Mouse (Mus musculus): ENCODE measurements around the gene Exoc2.

The Exoc2 gene

GRCm38 (mm10) chr13:30894015-30894634, 79.8 kb downstream of the Exoc2 start:
- no peak for DNase-seq (ENCODE audit: low read depth in 2 of 2, low spot score in 2 of 2)

DNA sequence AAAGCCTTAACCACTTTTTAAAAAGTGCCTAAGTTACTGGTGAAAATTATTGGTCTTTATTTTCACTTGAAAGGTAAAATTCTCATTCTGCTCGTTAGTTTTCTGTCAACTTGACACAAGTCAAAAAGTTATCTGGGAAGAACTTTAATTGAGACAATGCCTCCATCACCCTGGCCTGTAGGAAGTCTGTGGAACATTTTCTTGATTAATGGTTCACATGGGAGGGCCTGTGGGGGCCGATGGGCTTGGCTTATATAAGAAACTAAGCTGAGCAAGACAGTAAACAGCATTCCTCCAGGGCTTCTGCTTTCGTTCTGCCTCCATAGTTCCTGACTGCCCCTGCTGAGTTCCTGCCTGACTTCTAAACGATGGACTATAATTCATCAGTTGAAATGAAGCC, 81.6 kb downstream of the Exoc2 start:
- DNase-seq (ENCODE audit: low read depth in 2 of 2, low spot score in 2 of 2), result no peak

GRCm38 (mm10) chr13:30891223-30891622, 82.7 kb downstream of the Exoc2 start:
- no peak for DNase-seq (ENCODE audit: low read depth in 2 of 2, low spot score in 2 of 2)

DNA sequence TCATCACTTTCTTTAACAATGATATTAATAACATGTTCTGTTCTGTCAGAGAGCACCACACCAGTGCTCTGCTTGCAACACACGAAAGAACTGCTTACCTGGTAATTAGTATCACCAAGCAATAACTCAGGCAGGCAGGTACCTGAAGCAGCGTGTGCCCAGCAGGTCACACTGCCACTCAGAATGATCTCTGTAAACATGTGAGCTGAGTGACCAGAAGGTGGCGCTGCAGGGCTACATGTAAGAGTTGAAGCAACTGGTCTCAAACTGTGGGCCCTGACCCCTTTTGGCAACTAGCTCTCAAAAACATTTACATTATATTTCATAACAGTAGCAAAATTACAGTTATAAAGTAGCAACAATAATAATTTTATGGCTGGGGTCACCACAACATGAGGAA, 85.4 kb downstream of the Exoc2 start:
- DNase-seq (ENCODE audit: low read depth in 2 of 2, low spot score in 2 of 2), result peak; percentile 60 to 72

- DNase-seq (ENCODE audit: low read depth in 2 of 2, low spot score in 2 of 2), result no peak
These were observed 93.6 kb downstream of the Exoc2 start for GRCm38 (mm10) chr13:30880310-30880709.

GRCm38 (mm10) chr13:30879871-30880270, 94.0 kb downstream of the Exoc2 start:
- DNase-seq (ENCODE audit: low read depth in 2 of 2, low spot score in 2 of 2), result no peak

DNA sequence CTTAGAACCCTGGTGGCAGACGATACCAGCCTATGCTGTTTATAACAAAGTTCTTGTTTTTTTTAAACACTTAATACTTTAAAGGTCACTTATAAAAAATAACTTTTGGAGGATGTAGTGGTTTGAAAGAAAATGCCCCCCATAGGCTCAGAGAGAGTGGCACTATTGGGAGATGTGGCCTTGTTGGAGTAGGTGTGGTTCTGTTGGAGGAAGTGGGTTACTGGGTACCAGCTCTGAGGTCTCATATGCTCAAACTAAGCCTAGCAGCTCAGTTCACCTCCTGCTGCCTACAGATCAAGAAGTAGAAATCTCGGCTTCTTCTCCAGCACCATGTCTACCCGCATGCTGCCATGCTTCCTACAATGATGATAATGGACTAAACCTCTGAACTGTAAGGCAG, 98.1 kb downstream of the Exoc2 start:
- no peak for DNase-seq (ENCODE audit: low read depth in 2 of 2, low spot score in 2 of 2)

DNA sequence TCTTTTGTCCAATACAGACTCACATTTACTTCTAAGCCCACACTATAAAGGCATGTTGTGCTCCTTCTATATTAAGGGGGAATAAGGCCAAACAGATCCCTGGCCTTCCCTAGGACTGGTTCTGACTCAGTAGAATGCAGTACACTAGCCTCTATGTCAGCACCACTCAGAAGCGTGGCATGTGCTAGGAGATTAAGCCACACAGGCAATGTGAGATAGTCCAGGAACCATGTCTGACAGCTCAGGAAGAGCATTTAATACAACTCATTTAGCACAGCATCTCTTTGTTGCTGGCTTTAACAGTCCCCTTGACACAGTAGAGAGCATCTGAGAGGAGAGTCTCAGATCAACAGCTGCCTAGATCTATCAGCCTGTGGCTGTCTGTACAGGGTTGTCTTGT, 100.4 kb downstream of the Exoc2 start:
- DNase-seq (ENCODE audit: low read depth in 2 of 2, low spot score in 2 of 2), result no peak

DNA sequence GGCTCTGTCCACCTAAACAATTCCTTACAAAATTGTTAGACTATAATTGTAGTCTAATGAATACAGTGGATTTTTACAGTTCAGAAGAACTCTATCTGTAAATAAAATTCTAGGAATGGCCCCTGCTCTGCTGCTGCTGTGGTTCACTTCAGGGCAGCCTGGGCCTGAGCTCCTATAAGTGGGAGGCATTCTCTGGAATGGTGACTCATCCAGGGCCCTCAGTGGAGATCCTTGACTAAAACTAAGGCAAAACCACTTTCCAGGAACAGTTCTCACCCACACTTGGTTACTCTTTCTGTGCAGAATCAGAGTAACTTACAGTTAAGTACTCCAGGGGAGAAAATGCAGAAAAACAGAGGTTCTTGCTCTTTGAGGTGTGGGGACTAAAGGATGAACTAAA, 108.4 kb downstream of the Exoc2 start:
- no peak for DNase-seq (ENCODE audit: low read depth in 2 of 2, low spot score in 2 of 2)

- DNase-seq (ENCODE audit: low read depth in 2 of 2, low spot score in 2 of 2), result no peak
These were observed 109.9 kb downstream of the Exoc2 start for GRCm38 (mm10) chr13:30864042-30864441.

DNA sequence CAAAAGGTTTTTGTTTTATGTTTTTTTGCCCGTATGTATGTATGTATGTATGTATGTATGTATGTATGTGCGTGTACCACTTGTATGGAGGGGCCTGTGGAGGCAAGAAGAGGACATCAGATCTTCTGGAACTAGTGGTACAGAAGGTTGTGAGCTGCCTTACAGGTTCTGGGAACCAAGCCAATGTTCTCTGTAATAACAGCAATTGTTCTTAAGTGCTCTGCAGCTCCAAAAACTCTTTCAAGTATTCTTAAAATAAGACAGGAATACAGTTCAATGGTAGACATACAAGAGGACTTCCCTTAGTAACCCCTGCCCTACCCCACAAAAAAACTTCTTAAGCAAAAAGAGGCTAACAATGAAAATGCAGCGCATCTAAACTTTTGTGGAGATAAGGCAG, 115.5 kb downstream of the Exoc2 start:
- no peak for DNase-seq (ENCODE audit: low read depth in 2 of 2, low spot score in 2 of 2)

DNA sequence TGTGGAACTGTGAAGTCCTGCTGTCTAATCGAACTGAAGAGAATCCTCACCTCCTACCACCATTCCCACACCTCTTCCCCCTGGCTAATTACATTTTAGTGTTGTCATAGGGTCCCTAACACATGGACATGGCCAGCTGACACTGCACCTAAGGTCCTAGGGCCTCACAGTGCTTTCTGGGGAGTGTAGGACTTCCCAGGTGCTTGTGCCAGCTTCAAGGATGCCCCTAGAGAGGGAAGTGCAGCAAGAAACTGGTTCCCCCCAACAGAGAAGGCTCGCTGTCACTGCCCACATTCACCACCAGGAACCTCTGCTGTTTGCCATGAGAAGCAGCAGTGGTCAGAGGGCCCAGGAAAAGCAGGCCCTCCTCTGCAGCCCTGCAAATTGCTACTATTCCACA, 123.2 kb downstream of the Exoc2 start:
- DNase-seq (ENCODE audit: low read depth in 2 of 2, low spot score in 2 of 2), result no peak

- no peak for DNase-seq (ENCODE audit: low read depth in 2 of 2, low spot score in 2 of 2)
These were observed 125.9 kb downstream of the Exoc2 start for GRCm38 (mm10) chr13:30848001-30848400.

DNA sequence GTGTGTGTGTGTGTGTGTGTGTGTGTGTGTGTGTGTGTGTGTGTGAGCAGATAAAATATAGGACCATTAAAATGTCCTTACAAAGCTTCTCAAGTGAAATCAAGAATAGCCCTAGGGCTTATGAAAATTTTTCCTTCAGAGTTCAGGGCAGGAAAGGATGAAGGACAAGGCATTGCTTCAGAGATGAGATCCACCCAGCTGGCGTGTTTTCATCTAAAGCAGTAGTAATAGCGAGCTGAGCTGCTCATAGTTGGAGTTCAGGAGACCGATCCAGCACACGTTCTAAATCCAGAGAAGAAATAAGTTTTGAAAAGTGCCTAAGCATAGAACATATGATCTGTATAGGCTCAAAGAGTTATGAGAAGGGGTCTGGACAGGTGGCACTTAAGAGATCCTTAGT, 127.4 kb downstream of the Exoc2 start:
- DNase-seq (ENCODE audit: low read depth in 2 of 2, low spot score in 2 of 2), result no peak

- DNase-seq (ENCODE audit: low read depth in 2 of 2, low spot score in 2 of 2), result no peak
These were observed 130.8 kb downstream of the Exoc2 start for GRCm38 (mm10) chr13:30843049-30843448.

DNA sequence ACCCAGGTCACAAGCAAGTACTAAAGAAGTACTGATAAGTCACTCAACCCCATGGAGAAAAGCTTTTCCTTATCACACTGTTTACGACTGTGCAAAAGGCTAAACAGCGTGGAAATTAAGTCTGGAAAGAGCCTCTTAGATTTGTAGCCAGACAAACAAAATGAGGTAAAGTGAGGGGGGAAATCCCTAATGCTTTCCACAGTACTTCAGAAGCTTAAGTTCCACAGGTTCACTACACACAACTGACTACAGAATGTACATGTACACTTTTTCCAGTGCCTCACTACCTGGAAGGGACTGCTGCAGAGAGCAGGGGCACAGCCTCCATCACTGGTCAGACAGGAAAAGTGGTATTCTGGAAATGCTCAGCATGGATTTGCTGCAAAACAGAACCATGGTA, 132.1 kb downstream of the Exoc2 start:
- DNase-seq (ENCODE audit: low read depth in 2 of 2, low spot score in 2 of 2), result no peak

GRCm38 (mm10) chr13:30841306-30841705, 132.6 kb downstream of the Exoc2 start:
- DNase-seq (ENCODE audit: low read depth in 2 of 2, low spot score in 2 of 2), result no peak

GRCm38 (mm10) chr13:30840700-30841099, 133.2 kb downstream of the Exoc2 start:
- no peak for DNase-seq (ENCODE audit: low read depth in 2 of 2, low spot score in 2 of 2)

- no peak for DNase-seq (ENCODE audit: low read depth in 2 of 2, low spot score in 2 of 2)
These were observed 137.6 kb downstream of the Exoc2 start for GRCm38 (mm10) chr13:30836342-30836741.

- no peak for DNase-seq (ENCODE audit: low read depth in 2 of 2, low spot score in 2 of 2)
These were observed 139.0 kb downstream of the Exoc2 start for GRCm38 (mm10) chr13:30834859-30835258.

GRCm38 (mm10) chr13:30834349-30834748, 139.5 kb downstream of the Exoc2 start:
- no peak for DNase-seq (ENCODE audit: low read depth in 2 of 2, low spot score in 2 of 2)

DNA sequence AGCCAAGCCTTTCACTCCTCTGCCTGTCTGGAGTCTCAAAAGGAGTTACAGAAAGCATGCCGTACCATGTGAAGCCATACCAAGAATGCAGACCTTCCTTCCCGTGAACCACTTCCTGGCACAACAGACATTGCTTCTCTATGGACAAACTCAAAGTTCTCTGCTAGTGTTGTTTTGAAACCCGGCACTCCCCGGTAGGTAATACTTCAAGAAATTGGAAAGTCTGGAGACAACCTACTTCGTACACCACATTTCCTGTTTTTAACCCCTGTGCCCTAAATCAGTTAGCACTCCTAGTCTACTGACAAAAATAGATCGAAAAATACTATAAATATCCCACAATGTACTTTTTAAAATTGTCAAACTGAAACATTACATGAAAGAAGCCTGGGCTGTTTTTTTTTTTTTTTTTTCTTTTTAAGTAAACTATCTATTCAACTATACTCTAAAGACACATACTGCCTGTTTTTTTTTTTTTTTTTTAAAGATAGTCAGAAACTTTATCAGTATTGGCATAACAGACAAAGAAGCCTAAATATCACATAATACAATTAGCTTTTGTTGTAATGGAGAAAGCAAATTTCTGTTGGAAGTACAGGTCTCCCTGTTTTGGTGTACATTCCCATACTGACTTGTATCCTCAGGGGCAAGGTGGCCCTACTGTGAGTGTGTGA, 140.3 kb downstream of the Exoc2 start:
- DNase-seq (ENCODE audit: low read depth in 2 of 2, low spot score in 2 of 2), result peak; percentile 20 to 32

- no peak for DNase-seq (ENCODE audit: low read depth in 2 of 2, low spot score in 2 of 2)
These were observed 142.5 kb downstream of the Exoc2 start for GRCm38 (mm10) chr13:30831369-30831768.

All from CD8-positive naive resting alpha-beta T cell, adult 2 months (primary cell).